Mouse (Mus musculus) lung, embryonic 15.5 days (tissue): Measurements from ENCODE around the gene Scg5. TPM values are rescaled to one million over a fixed set of nuclear protein-coding genes. Genes with fewer than 3 reads are reported as not detected.

Source experiments
- ATAC-seq: fragments of 200-750 bp; cut with Nextera tagmentation; 2 replicates; pipeline ENCODE4 v1.8.0; 2017; ENCODE audit warnings: moderate number of reproducible peaks, borderline replicate concordance; ENCODE audit not compliant: low FRiP score, low TSS enrichment; ENCODE audit errors: extremely low read depth
- H3K27ac ChIP-seq: fragments of 300-500 bp; sonication (generic); 2 replicates; pipeline ENCODE4 v1.5.1; 2015; ENCODE audit warnings: moderate library complexity, mild to moderate bottlenecking, inconsistent platforms
- H3K27me3 ChIP-seq: fragments of 300-500 bp; sonication (generic); 2 replicates; pipeline ENCODE4 v1.6.1; 2015; ENCODE audit warnings: inconsistent platforms
- H3K36me3 ChIP-seq: fragments of 300-500 bp; sonication (generic); 2 replicates; pipeline ENCODE4 v1.6.1; 2015; ENCODE audit warnings: inconsistent platforms
- H3K4me1 ChIP-seq: fragments of 300-500 bp; sonication (generic); 2 replicates; pipeline ENCODE4 v1.6.1; 2015; ENCODE audit warnings: inconsistent platforms
- H3K4me2 ChIP-seq: fragments of 300-500 bp; sonication (generic); 2 replicates; pipeline ENCODE4 v1.6.1; 2015; ENCODE audit warnings: inconsistent platforms, mild to moderate bottlenecking, moderate library complexity
- H3K4me3 ChIP-seq: fragments of 300-500 bp; sonication (generic); 2 replicates; pipeline ENCODE4 v1.5.1; 2015; ENCODE audit warnings: mild to moderate bottlenecking, inconsistent platforms
- H3K9ac ChIP-seq: fragments of 300-500 bp; sonication (generic); 2 replicates; pipeline ENCODE4 v1.6.1; 2015; ENCODE audit warnings: inconsistent platforms
- H3K9me3 ChIP-seq: fragments of 300-500 bp; sonication (generic); 2 replicates; pipeline ENCODE4 v1.6.1; 2016; ENCODE audit warnings: inconsistent platforms
- WGBS: fragments of 180-500 bp; shearing (Covaris S2); methylation state at CpG from one replicate; pipeline ENCODE4 v1.1.7; 2015; 5-methylcytosine and 5-hydroxymethylcytosine counted together
- polyA plus RNA-seq: library from polyadenylated mRNA; unstranded; fragments of >200 nt; fragmentation: Nextera tagmentation; extraction: Ambion mirVana; gene quantifications from 2 replicates; pipeline ENCODE4 v1.2.1, GENCODE M21; 2015

Gene Scg5
- polyA plus RNA-seq, 1 experiment from 2014 or later, result 1.6 TPM

- 0 out of 2 replicates have a peak, but pooled peaks cover 4% of the 10 kb centered on the region for H3K4me1 ChIP-seq
- no peak overlapping the region for H3K4me3 ChIP-seq
- H3K9me3 ChIP-seq, result no peaks in the 10 kb centered on the region
- H3K27ac ChIP-seq, result no peak overlapping the region
- H3K4me2 ChIP-seq, result peak overlapping the region; percentile 47
- H3K27me3 ChIP-seq, result no peaks in the 10 kb centered on the region
- ATAC-seq, result peak; percentile 53; the same call in 1 of the 2 replicates
- no peak overlapping the region for H3K9ac ChIP-seq
- peaks cover 16% of the 10 kb centered on the region for H3K36me3 ChIP-seq
- WGBS, result 20% methylated on average over 17 of the region's 17 CpGs
Measured at GRCm38 (mm10) chr2:113828086-113828942, 607 bp downstream of the Scg5 start.

- Histone ChIP-seq H3K36me3 (no peaks in the 10 kb centered on the region), H3K4me1 (no peaks in the 10 kb centered on the region), H3K9me3 (no peaks in the 10 kb centered on the region), H3K27ac (no peak overlapping the region), H3K4me2 (no peak overlapping the region), H3K4me3 (no peak overlapping the region), H3K27me3 (no peaks in the 10 kb centered on the region), H3K9ac (no peak overlapping the region)
- no peak for ATAC-seq
- 0% methylated on average over 2 of the region's 2 CpGs for WGBS
Measured at GRCm38 (mm10) chr2:113823909-113824308, 5.0 kb downstream of the Scg5 start.

GRCm38 (mm10) chr2:113822367-113822766, 6.6 kb downstream of the Scg5 start:
- 86% methylated on average over 8 of the region's 8 CpGs for WGBS
- H3K9ac ChIP-seq, result no peak overlapping the region
- no peaks in the 10 kb centered on the region for H3K27me3 ChIP-seq
- no peaks in the 10 kb centered on the region for H3K9me3 ChIP-seq
- no peak overlapping the region for H3K27ac ChIP-seq
- no peak for ATAC-seq
- H3K4me3 ChIP-seq, result no peak overlapping the region
- H3K36me3 ChIP-seq, result no peaks in the 10 kb centered on the region
- no peak overlapping the region for H3K4me2 ChIP-seq
- no peaks in the 10 kb centered on the region for H3K4me1 ChIP-seq

GRCm38 (mm10) chr2:113821176-113821734, 7.7 kb downstream of the Scg5 start:
- H3K27me3 ChIP-seq, result no peaks in the 10 kb centered on the region
- no peak overlapping the region for H3K9ac ChIP-seq
- ATAC-seq, result no peak
- no peak overlapping the region for H3K4me3 ChIP-seq
- H3K27ac ChIP-seq, result no peak overlapping the region
- WGBS, result 45% methylated on average over 12 of the region's 12 CpGs
- no peaks in the 10 kb centered on the region for H3K9me3 ChIP-seq
- no peak overlapping the region for H3K4me2 ChIP-seq
- no peaks in the 10 kb centered on the region for H3K4me1 ChIP-seq
- H3K36me3 ChIP-seq, result no peaks in the 10 kb centered on the region

GRCm38 (mm10) chr2:113820117-113820516, 8.8 kb downstream of the Scg5 start:
- 86% methylated on average over 15 of the region's 15 CpGs for whole genome bisulfite sequencing
- H3K4me3 ChIP-seq, result no peak overlapping the region
- no peaks in the 10 kb centered on the region for H3K4me1 ChIP-seq
- H3K27ac ChIP-seq, result no peak overlapping the region
- no peaks in the 10 kb centered on the region for H3K36me3 ChIP-seq
- H3K9me3 ChIP-seq, result no peaks in the 10 kb centered on the region
- H3K4me2 ChIP-seq, result no peak overlapping the region
- no peaks in the 10 kb centered on the region for H3K27me3 ChIP-seq
- ATAC-seq, result no peak
- no peak overlapping the region for H3K9ac ChIP-seq

- no peak for ATAC-seq
- Histone ChIP-seq H3K27ac (no peak overlapping the region), H3K36me3 (no peaks in the 10 kb centered on the region), H3K9me3 (no peaks in the 10 kb centered on the region), H3K4me2 (no peak overlapping the region), H3K4me1 (no peaks in the 10 kb centered on the region), H3K4me3 (no peak overlapping the region), H3K9ac (no peak overlapping the region), H3K27me3 (no peaks in the 10 kb centered on the region)
- 72% methylated on average over 14 of the region's 14 CpGs for WGBS
Measured at GRCm38 (mm10) chr2:113817681-113818606, 11.0 kb downstream of the Scg5 start.

GRCm38 (mm10) chr2:113807640-113808039, 21.3 kb downstream of the Scg5 start:
- no peaks in the 10 kb centered on the region for H3K27me3 ChIP-seq
- H3K9ac ChIP-seq, result no peak overlapping the region
- ATAC-seq, result no peak
- no peaks in the 10 kb centered on the region for H3K9me3 ChIP-seq
- no peak overlapping the region for H3K4me2 ChIP-seq
- no peaks in the 10 kb centered on the region for H3K36me3 ChIP-seq
- H3K27ac ChIP-seq, result no peak overlapping the region
- H3K4me3 ChIP-seq, result no peak overlapping the region
- H3K4me1 ChIP-seq, result no peaks in the 10 kb centered on the region
- whole genome bisulfite sequencing, result 19% methylated on average over 9 of the region's 9 CpGs

- no peaks in the 10 kb centered on the region for H3K4me1 ChIP-seq
- WGBS, result 74% methylated on average over 10 of the region's 10 CpGs
- H3K27ac ChIP-seq, result no peak overlapping the region
- ATAC-seq, result no peak
- H3K4me3 ChIP-seq, result no peak overlapping the region
- H3K36me3 ChIP-seq, result no peaks in the 10 kb centered on the region
- H3K9me3 ChIP-seq, result no peaks in the 10 kb centered on the region
- H3K27me3 ChIP-seq, result no peaks in the 10 kb centered on the region
- H3K4me2 ChIP-seq, result no peak overlapping the region
- no peak overlapping the region for H3K9ac ChIP-seq
Measured at GRCm38 (mm10) chr2:113806851-113807577, 21.9 kb downstream of the Scg5 start.

GRCm38 (mm10) chr2:113805765-113806164, 23.2 kb downstream of the Scg5 start:
- Histone ChIP-seq H3K9ac (no peak overlapping the region), H3K36me3 (no peaks in the 10 kb centered on the region), H3K4me2 (no peak overlapping the region), H3K4me1 (no peaks in the 10 kb centered on the region), H3K27ac (no peak overlapping the region), H3K4me3 (no peak overlapping the region), H3K27me3 (no peaks in the 10 kb centered on the region), H3K9me3 (no peaks in the 10 kb centered on the region)
- 69% methylated on average over 4 of the region's 4 CpGs for WGBS
- no peak for ATAC-seq

- no peaks in the 10 kb centered on the region for H3K4me1 ChIP-seq
- no peak overlapping the region for H3K27ac ChIP-seq
- ATAC-seq, result no peak
- no peak overlapping the region for H3K4me2 ChIP-seq
- H3K9me3 ChIP-seq, result no peaks in the 10 kb centered on the region
- no peak overlapping the region for H3K4me3 ChIP-seq
- H3K36me3 ChIP-seq, result no peaks in the 10 kb centered on the region
- 32% methylated on average over 1 of the region's 1 CpGs for WGBS
- H3K27me3 ChIP-seq, result no peaks in the 10 kb centered on the region
- H3K9ac ChIP-seq, result no peak overlapping the region
Measured at GRCm38 (mm10) chr2:113803753-113804152, 25.2 kb downstream of the Scg5 start.

GRCm38 (mm10) chr2:113800846-113801245, 28.1 kb downstream of the Scg5 start:
- WGBS, result 56% methylated on average over 5 of the region's 5 CpGs
- Histone ChIP-seq H3K27ac (no peak overlapping the region), H3K36me3 (no peaks in the 10 kb centered on the region), H3K4me3 (no peak overlapping the region), H3K4me2 (no peak overlapping the region), H3K4me1 (no peaks in the 10 kb centered on the region), H3K27me3 (no peaks in the 10 kb centered on the region), H3K9me3 (no peaks in the 10 kb centered on the region), H3K9ac (no peak overlapping the region)
- no peak for ATAC-seq
